Mouse (Mus musculus): Measurements from ENCODE around the gene Trit1. TPM values are rescaled to one million over a fixed set of nuclear protein-coding genes. Genes with fewer than 3 reads are reported as not detected.

Gene Trit1
- total RNA-seq, 2 experiments from 2014 or later: 10.8 to 20.7 TPM

DNA sequence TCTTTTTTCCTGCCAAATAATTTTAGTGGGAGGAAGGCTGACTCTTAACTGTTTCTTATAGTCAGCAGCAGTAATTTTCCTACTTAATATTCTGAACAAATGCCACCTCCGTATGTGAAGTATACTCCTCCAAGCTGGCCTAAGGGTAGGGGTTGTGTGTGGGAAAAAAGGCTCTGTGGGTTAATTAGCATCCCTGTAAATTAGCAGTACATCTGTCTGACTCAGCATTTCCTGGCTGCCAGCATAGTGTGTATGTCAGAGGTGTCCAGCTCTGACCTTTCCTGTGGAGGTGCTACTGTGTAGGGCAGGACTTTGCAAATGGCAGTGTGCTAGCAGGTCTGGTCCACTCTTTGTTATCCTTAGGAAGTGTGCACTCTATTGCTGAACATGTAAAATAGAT, 27.5 kb downstream of the Trit1 start:
- ATAC-seq (replicated peaks; ENCODE audit: poor library complexity, severe bottlenecking): no peak

DNA sequence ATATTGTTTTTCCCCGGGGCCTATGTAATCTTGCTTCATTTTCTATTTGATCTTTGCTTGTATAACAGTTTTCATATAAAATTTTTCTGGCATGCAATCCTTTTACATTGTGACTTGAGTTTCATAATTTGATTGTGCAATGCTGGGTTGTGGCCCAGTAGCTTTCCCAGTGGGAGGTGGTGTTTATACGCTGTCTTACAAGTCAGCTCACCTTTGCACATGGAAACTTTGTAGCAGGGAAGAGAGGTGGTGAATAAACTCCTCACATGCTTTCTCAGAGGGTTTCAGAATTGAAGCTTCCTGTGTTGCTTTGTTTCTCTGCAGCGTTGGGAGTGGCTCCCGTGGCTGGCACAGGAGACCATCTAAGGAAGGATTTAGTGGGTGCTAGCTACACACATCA, 28.4 kb downstream of the Trit1 start:
- ATAC-seq (replicated peaks; ENCODE audit: poor library complexity, severe bottlenecking): peak; percentile 55

DNA sequence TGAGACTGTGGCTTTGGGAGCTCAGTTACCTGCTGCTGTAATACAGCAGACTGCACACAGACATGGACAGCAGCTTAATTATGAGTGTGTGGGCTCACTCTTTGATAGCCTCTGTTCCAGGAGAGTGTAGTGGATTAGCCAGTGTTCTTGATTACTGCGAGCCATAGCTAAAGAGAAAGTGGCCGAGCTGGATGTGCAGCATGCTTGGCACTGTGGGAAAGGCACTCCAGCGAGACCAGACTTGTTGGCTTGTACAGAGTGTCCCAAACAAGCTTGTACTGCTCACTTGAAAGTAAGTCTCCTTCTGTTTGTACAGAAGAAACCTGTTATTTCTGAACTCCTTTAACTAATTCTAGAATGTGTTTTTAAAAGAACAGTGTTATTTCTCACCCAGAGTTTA, 29.9 kb downstream of the Trit1 start:
- ATAC-seq (replicated peaks; ENCODE audit: poor library complexity, severe bottlenecking): no peak

DNA sequence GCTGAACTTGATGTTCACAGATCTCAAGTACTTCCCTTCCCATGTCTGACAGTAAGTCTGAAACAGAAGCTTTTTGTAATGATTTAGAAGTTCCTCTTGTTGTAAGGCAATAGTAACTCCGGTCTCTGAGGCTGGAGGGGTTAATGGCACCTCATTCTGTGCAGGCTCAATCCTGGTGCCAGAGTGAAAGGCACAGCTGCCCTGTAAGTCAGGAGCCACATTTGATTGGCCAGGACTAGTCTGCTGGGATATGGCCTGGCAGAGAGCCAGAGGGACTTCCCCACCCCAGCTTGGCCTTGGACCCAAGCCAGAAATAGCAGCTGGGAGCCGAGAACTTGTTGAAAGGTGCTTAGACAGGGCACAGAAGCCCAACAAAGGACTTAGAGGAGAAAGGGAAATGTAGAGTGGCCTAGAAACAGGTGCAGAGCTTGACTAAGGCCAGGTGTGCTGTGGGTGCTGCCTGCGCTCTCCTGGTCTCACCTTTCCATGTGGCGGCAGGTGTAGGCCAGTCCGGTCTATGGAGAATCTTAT, 34.3 kb downstream of the Trit1 start:
- peak; percentile 84 for ATAC-seq (replicated peaks; ENCODE audit: poor library complexity, severe bottlenecking)

DNA sequence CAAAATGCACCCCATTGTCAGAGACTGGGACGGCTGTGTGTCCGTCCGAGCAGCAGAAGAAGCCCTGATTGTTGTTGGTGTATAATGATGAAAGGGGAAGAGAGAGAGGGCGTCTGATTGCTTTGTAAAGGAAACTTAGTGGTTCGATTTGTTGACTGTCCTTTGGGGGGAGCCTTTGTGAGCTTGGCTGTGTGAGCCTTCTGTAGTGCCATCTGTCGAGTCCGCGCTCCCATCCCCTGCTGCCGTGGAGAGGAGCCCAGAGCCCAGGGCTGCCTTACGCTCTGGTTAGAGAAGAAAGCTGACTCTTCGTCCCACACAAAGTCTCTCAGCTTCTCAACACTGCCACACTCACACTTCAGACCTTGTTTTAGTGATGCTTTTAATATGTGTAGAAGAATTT, 36.8 kb downstream of the Trit1 start:
- no peak for ATAC-seq (replicated peaks; ENCODE audit: poor library complexity, severe bottlenecking)

DNA sequence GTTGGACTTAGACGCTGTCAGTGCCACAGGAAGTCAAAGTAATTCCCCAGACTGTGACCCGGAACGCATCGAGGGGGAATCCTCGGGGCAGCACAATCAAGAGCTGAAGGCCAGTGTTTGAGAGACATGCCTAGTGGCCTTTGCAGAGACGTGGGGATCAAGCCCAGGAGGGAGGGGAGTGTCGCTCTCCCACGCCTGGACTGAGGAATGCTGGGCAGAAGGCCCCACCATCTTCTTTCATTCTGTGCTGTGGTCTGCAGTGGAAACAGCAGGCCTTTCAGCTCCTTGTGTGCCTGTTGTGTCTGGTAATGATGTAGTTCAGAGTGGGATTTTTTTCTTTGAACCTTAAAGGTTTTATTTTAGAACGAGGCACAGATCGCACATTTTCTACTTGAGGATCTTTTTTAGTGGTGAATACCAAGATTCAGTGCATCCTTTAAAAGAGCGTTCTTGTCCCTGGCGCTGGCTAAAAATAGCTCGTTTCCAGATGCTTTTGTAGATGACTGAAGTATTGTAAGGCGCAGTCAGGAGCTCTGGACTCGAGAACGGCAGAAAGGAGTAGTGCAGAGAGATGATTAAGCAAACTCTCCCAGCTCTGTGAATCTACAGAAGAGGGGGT, 37.9 kb downstream of the Trit1 start:
- ATAC-seq (replicated peaks; ENCODE audit: poor library complexity, severe bottlenecking): no peak

DNA sequence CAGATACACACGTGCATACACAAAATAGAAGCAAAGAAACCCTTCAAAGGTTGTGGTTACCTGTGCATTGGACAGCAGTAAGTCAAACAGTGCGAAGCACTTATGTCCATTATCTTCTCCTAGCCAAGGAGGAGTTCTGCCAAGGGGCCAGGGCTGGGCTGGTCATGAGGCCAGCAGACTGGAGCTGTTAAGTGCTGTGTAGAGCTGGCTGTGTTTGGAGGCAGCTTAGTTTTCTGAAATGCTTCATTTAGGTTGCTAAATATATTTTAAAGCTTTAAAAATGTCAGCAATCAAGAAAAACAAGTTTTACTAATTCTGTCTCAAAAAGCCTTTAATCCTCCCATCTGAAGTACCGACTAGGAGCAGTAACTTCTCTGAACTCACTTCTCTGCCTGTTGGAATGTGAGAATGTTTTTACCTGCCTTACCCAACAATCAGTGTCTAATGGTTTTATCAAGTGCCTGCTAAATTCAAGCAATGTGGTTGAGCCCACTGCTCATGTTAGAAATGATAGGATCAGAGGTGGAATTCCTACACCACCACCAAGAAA, 40.2 kb downstream of the Trit1 start:
- no peak for ATAC-seq (replicated peaks; ENCODE audit: poor library complexity, severe bottlenecking)

DNA sequence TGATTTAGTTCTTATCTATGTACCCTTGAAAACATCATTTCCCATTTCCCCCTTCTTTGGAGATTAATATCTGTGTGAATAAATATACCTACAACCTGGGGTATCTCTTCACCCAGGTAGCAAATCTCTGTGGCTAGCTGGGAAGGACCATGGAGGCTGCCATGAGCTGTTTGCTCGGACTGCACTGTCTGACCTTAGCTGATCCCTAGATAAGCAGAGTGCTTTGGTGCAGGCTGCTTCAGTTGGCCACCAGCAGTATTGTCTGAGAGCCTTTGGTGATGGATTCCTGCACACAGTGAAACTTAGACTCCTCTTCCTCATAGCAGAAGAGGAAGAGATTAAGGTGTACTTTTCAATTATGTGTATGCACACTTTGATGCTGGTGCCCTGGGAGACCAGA, 41.6 kb downstream of the Trit1 start:
- ATAC-seq (replicated peaks; ENCODE audit: poor library complexity, severe bottlenecking): no peak

DNA sequence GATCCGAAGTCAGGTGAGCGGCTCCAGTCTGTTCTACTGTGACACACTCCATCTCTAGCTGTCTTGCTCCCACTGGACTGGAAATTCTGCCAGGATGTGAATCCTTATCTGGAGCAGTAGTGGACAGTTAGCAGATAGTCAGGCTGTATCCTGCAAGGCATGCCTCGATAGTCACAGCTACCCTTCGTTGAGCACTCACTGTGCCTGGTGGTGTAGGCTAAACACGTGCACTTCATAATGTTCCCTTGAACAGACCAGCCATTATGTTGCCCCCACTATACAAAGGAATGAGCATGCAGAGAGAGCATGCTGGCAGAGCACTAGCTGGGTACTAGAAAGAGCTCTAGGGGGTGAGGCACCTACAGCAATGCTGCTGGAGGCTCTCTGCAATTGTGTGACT, 45.3 kb downstream of the Trit1 start:
- no peak for ATAC-seq (replicated peaks; ENCODE audit: poor library complexity, severe bottlenecking)

DNA sequence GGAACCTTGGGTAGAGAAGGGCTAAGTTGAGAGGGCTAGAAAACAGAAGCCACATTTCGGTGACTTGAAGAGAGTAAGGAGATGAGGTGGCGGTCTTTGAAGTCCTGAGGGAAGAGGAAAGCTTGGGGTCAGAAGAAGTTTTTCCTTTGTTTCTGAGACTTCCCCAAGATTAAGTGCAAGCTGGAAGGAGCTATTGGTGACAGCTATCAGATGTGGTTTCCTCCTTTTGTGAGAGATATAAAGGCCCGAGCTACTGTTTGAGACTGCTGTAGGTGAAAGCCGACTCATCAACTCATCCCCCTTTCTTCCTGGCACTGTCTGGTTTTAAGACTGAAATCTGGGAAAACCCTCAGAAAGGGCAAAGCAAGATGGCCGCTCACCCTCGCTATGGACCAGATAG, 52.2 kb downstream of the Trit1 start:
- no peak for ATAC-seq (replicated peaks; ENCODE audit: poor library complexity, severe bottlenecking)

DNA sequence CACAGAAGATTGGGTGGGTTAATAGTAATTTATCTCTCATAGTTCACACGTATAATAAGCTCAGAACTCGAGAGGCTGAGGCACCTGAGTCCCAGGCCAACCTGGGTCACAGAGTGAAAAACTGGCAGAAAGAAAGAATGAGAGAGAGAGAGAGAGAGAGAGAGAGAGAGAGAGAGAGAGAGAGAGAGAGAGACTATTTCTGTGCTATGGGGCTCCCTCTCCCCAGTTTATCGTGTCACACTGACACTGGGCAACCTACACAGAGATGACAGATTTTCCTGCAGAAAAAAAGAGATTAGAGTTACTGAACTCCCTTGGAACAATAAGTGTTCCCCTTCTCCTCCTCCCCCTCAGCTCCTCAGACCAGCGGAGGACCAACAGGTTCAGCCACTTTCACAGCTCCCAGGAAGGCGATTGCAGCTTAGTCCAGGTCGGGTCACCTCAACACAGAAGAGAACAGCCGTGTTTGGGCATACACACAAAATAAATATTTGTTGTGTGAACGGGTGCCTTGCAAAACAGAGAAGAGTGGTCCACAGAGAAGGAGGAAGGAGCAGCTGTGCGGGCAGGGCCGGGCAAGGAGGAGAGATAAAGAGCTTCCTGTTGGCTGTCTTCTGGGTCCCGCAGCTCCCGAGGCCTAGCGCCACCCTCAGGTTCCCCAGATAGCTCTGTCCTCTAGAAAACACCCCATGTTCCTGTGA, 55.0 kb downstream of the Trit1 start:
- ATAC-seq (replicated peaks; ENCODE audit: poor library complexity, severe bottlenecking): peak; percentile 97

DNA sequence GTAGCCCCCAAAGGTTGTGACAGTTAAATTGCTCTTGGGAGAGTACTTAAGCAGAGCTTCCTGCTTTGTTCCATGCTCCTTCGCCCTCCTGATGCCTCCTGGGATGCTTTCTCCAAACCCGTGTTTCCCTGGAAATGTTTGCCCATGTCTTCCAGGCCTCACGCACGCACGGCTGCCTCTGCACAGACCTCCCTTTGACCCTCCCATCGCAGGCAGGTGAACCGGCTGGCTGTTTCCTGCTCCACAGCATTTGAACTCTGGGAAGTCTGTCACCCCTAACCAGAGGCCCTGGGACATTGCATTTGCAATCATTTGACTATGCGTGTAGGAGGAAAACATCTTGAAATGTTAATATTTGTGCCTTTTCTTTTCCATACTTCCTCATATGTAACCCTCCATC, 60.5 kb downstream of the Trit1 start:
- no peak for ATAC-seq (replicated peaks; ENCODE audit: poor library complexity, severe bottlenecking)

DNA sequence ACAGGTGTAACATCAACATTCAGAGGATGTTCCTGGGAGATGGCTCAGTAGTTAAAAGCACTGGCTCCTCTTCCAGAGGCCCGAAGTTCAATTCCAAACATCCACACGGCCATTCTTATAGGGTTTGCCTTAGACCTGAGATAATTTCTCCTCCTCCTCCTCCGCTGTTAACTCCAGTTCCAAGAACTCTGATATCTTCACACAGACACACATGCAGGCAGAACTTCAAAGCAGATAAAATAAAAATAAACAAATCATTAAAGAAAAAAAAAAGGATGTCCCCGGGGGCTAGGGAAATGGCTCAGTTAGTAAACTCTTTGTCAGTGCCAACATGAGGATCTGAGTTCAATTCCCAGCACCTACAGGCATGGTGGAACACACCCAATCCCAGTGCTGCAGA, 61.8 kb downstream of the Trit1 start:
- no peak for ATAC-seq (replicated peaks; ENCODE audit: poor library complexity, severe bottlenecking)

DNA sequence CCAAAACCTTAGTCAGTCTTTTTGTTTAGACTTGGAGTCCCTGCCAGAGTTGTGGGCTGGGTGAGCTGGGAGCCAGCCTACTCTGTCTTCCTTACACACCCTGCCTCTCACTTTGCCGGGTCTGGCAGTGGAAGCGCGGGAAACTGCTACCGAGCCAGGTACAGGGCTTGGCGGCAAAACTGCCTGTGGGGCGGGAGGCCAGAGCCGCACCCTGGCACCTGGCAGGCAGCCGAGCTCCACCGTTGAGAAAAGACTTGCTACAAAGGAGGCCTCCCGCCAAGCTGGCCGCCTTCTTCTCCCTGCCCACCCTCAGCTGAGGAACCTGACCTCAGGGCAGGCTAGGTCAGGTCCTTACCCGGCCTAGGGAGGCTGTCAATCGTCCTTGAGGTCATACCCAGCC, 64.4 kb downstream of the Trit1 start:
- ATAC-seq (replicated peaks; ENCODE audit: poor library complexity, severe bottlenecking): no peak

DNA sequence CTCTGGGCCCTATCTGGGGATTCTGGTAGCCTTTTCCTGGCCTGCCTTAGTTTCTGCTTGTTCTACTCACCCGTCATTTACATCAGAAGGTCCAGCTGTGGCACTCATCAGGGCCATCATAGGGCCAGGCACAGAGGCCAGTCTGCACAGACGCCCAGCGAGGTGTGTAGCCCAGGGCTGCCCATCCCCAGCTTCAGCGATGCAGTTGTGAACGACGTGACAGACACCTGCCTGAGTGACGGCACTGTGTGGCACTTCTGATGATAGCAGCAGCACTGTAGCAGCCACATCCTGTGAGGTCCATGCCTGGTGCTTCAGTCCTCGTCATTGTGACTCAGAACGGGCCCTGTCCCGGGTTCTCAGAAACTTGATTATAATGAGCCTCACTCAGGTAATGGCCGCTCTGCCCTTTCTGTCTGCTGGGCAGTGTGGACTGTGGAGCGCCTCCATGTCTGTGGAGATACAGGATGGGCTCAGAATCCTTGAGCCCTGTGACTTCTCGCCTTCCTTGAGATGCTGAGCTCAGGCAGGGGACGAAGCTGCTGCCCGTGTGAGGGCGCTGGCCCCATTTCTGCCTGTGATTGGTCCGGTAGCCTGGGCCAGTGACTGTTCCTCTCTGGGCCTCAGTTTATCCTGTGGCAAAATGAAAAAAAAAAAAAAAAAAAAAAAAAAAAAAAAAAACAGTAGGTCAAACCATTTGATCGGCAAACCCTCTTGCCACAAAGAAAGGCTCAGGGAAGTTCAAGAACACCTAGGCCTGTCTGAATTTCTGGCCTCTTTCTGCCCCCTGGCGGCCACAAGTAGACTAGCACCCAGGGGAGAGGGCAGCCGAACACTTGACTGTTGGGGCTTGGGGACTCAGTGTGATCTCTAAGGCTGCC, 66.1 kb downstream of the Trit1 start:
- ATAC-seq (replicated peaks; ENCODE audit: poor library complexity, severe bottlenecking): peak; percentile 90

DNA sequence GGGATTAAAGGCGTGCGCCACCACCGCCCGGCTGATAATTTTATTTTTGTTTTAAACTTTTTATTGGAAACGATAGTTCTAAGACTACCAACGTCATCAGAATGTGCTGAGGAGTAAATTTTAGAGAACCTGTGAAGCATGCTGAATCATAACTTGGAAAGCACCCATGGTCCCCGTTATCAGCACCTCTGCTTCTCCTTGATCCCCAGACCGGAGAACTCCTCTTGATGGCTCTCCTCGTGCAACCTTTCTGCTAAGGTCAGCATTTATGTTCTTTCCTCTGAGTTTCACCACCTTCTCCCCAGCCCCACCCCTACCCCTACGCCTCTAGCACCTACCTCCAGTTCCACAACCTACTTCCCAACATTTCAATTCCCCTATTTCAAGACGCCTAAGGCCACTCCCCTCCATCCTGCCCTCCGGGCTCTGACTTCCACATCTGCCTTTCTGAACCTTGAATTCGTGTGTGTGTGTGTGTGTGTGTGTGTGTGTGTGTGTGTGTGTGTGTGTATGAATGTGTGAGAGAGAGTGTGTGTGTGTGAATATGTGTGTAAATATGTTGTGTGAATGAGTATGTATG, 67.0 kb downstream of the Trit1 start:
- peak; percentile 60 for ATAC-seq (replicated peaks; ENCODE audit: poor library complexity, severe bottlenecking)

DNA sequence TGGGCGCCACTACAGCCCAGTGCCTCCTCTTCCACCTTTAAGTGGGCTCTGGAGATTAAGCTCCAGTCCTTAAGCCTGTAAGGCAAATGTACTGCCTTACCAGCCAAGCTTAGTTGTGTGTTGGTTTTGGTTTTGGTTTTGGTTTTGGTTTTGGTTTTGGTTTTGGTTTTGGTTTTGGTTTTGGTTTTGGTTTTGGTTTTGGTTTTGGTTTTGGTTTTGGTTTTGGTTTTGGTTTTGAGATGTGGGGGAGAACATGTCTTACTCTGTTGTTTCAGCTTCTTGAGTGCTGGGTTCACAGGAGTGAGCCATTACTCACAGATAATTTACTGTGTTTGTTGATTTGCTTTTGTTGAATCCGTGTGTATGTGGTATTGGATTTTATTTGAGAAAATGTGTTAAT, 68.9 kb downstream of the Trit1 start:
- no peak for ATAC-seq (replicated peaks; ENCODE audit: poor library complexity, severe bottlenecking)

DNA sequence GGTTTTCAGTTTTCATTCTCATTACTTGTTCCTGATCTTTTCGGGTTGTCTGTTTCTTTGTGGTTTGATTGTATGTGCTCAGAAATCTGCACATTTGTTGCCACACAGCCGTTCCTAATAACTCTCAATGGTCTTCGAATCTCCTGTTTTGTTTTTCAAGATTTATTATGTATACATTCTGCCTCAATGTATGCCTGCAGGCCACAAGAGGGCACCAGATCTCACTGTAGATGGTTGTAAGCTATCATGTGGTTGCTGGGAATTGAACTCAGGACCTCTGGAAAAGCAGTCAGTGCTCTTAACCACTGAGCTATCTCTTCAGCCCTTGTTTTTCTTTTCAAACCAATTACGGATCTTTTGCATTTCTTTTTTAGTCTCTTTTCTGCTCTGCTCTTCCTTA, 70.0 kb downstream of the Trit1 start:
- ATAC-seq (replicated peaks; ENCODE audit: poor library complexity, severe bottlenecking): no peak

DNA sequence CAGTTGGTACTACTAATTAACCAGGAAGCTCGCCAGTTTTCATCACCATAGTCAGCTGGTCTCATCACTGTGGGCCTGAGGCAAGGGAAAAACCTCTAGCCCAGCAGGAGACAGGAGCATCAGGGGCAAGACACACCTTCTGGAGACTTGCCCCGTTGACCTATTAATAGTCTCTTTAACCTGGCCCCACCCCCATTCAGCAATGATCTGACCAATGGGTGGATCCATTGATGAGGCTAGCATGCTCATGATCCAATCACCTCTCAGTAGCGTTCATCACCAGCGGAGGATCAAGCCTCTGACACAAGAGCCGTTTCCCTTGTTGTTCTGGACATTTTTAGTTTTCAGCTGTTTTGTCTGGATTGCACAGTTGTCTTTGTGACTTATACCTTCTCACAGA, 76.2 kb downstream of the Trit1 start:
- no peak for ATAC-seq (replicated peaks; ENCODE audit: poor library complexity, severe bottlenecking)

DNA sequence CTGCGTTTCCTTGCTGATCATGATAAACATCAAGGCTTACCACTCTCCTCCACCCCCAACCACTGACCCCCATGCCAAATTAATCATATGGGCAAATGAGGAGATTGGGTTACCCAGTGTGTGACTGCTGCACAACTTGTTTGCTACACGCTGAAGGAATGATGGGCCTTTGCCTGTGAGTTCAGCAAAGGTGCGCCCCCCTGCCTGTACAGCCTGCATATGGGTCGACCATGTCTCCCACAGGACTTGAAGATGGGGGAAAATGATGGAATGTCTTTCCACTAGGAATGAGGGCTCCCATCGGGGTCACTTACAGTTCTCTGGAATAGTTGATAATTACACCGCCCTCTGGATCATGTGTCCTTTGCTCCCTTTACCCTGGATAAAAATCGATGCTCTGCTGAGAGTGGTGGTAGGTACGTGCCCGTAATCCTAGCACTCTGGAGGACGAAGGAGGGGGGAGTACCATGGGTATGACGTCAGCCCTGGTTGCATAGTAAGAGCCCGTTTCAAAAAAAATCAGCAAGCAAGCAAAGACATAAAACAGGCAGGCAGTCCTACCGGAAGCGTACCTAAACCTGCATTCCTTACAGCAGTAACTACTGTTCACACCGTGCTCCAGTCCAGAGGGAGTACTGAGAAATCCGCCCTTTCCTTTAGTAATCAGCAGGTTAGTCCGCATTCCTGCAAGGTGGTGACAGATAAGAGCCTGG, 76.8 kb downstream of the Trit1 start:
- ATAC-seq (replicated peaks; ENCODE audit: poor library complexity, severe bottlenecking): no peak
